Mouse (Mus musculus): ENCODE measurements at regions not wholly inside any gene's neighbourhood (a gene's known extent, or its start where the extent isn't known, plus 50 kb on each side); places are given as distances from the start of the nearest gene placed in this dataset.

DNA sequence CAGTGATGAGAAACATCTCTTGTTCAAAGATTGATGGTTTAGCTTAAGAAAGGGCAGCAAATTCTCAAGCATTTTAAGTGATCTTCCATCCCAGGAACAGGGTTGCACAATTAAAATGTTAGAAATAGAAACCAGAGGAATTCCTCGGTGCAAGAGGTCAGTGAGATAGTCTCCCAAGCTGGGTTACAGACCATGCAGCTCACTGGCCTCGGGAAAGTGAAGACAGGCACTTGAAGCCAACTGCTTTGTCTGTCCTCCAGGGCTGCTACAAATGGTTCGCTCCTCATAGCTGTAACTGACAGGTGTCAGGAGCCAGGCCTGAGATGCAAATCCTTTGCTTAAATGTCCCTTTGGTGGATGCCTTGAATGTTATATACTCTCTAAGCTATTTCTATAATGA is 306.2 kb upstream of the Jag1 start:
- DNase-seq (ENCODE audit: low spot score in 2 of 2): no peak

- no peak for DNase-seq (ENCODE audit: low spot score in 2 of 2)
Observed at GRCm38 (mm10) chr2:137419678-137420077, 303.2 kb upstream of the Jag1 start.

- no peak for DNase-seq (ENCODE audit: low spot score in 2 of 2)
Observed at GRCm38 (mm10) chr2:137417691-137418090, 301.2 kb upstream of the Jag1 start.

- DNase-seq (ENCODE audit: low spot score in 2 of 2): no peak
Observed at GRCm38 (mm10) chr2:137413432-137413831, 297.0 kb upstream of the Jag1 start.

GRCm38 (mm10) chr2:137409611-137410010 is 293.2 kb upstream of the Jag1 start:
- no peak for DNase-seq (ENCODE audit: low spot score in 2 of 2)

GRCm38 (mm10) chr2:137408294-137408693 is 291.9 kb upstream of the Jag1 start:
- DNase-seq (ENCODE audit: low spot score in 2 of 2): no peak

GRCm38 (mm10) chr2:137393486-137393885 is 277.0 kb upstream of the Jag1 start:
- no peak for DNase-seq (ENCODE audit: low spot score in 2 of 2)

DNA sequence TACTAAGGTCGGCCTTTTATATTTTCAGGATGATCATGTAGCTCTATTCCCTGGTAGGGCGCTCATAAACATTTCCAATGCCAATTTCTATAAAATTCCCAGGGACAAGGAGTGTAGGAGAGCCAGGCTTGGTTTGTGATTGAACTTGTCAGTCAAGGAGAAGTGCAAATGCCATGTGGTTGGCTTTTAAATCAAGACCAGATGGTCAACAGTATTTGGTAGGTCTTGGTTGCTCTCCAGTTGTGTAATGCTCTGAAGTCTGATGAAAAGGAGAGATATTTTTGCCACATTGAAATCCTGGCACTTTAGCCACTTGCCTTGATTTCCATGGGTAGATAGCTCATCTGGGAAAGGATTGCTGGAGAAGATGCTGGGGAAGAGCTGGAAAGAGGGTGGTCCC is 263.4 kb upstream of the Jag1 start:
- no peak for DNase-seq (ENCODE audit: low spot score in 2 of 2)

- no peak for DNase-seq (ENCODE audit: low spot score in 2 of 2)
Observed at GRCm38 (mm10) chr2:137375346-137375745, 258.9 kb upstream of the Jag1 start.

- no peak for DNase-seq (ENCODE audit: low spot score in 2 of 2)
Observed at GRCm38 (mm10) chr2:137371062-137371461, 254.6 kb upstream of the Jag1 start.

GRCm38 (mm10) chr2:137363006-137363405 is 246.6 kb upstream of the Jag1 start:
- no peak for DNase-seq (ENCODE audit: low spot score in 2 of 2)

DNA sequence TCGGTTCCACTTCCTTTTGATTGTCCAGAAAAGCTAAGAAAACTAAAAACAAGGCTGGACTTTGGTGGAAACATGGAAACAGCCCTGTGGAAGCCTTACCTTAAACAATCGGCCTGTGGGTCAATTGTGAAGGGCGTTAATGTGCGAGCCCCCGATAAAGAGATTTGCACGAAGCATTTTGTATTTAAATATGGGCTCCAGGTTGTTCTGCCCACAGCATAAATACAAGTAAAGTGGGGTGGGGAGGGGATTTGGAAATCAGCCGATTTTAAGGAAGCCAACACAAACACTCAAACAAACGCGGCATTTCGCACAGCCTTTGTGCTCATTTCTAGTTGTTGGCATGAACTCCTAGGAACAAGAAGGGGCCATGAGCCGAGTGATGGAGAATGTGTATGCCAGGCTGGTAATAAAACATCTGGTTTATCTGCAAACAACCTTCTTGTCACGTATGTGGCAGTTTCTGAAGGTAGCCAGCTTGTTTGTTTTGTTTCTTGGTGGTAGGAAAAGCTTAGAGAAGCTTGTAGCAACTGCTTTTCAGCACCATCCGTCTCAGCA is 240.8 kb upstream of the Jag1 start:
- DNase-seq (ENCODE audit: low spot score in 2 of 2): no peak

GRCm38 (mm10) chr2:137343736-137344135 is 227.3 kb upstream of the Jag1 start:
- DNase-seq (ENCODE audit: low spot score in 2 of 2): no peak

- no peak for DNase-seq (ENCODE audit: low spot score in 2 of 2)
Observed at GRCm38 (mm10) chr2:137329995-137330394, 213.6 kb upstream of the Jag1 start.

DNA sequence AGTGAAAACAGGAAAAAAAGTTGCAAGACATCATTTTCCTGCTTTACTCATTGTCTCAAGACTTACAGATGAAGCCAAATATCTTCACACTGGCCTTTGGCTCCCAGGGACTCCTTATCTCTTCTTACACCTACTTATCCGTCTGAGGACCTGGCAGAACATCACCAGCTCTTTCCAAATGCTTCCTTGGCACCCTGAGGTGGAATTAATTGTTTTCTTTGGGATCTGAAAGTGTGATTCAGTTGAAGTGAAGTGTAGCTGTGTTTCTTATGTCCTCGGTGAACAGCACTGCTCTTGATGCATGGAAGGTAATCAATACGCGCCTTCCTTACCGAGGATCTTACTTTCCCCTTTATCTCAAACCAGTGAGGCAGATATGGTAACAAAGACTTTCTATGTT is 207.0 kb upstream of the Jag1 start:
- DNase-seq (ENCODE audit: low spot score in 2 of 2): no peak

DNA sequence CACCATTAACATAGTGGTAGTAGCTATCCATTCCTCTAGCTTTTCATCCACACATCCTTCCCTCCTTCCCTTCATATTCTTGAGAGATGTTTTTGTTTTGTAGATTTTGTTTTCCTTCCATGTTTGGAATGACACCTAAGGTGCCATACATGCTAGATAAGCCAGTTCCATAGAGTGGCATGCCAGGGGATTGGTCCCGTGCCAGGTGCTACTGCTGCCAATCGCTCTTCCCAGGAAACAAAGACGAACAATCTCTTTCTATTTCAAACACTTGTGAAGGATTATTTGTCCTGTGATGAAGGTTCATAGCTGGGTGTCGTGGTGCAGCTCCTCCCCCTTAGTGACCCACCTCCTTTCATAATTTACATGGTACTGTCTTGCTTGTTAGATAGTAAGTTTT is 194.1 kb upstream of the Jag1 start:
- no peak for DNase-seq (ENCODE audit: low spot score in 2 of 2)

DNA sequence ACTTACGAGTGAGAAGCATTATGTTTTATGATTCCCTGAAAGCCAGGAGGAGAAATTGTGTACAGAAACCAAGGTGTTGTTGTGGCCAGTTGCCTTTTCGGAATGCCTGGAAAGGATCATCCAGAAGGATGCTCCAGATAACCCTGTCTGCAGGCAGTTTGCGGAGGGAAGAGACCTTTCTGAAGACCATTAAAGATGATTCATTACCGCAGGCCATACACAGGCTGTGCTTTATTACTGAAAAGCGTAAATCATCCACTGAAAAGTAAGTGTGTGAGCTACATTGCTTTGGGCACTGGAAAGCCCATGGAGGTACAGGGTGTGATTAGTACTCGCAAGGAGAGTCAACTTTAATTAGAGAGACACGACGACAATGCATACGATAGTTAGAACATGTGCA is 191.7 kb upstream of the Jag1 start:
- no peak for DNase-seq (ENCODE audit: low spot score in 2 of 2)

DNA sequence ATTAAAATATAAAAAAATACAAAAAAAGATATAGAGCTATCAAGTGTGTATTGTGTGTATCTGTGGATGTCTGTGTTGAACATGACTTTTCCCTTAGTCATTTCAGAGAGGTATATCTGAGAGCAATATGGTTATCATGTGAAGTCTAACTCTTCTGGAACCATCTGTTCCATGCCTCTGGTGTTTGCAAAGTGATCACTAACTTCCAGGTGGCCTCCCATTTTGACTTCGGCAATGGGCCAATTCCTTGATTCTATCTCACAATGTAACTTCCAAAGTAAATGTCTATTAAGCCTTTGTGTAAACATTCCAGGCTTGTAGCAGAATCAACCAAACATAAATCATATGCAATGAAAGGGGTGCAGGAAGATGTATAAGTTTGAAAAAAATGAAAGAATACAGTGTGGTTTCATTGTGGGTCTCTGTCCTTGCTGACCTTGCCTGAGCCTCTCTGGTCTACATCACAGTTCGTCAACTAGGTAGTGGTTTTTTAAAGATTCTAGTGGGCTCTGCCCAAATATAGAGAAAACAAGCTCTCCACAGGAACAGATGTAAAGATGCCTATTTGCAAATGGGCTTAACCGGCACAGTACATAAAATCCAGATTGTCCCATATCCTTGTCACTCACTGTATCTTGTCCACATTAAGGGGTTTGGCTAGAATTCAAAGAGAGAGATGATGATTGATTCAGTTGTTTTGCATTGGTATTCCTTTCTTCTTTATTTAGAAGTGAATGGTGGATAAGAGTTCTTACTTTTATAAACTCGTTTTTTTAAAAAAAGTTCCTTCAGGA is 185.2 kb upstream of the Jag1 start:
- DNase-seq (ENCODE audit: low spot score in 2 of 2): no peak

GRCm38 (mm10) chr2:137289231-137289630 is 172.8 kb upstream of the Jag1 start:
- DNase-seq (ENCODE audit: low spot score in 2 of 2): no peak

GRCm38 (mm10) chr2:137271575-137272180 is 155.2 kb upstream of the Jag1 start:
- no peak for DNase-seq (ENCODE audit: low spot score in 2 of 2)

DNA sequence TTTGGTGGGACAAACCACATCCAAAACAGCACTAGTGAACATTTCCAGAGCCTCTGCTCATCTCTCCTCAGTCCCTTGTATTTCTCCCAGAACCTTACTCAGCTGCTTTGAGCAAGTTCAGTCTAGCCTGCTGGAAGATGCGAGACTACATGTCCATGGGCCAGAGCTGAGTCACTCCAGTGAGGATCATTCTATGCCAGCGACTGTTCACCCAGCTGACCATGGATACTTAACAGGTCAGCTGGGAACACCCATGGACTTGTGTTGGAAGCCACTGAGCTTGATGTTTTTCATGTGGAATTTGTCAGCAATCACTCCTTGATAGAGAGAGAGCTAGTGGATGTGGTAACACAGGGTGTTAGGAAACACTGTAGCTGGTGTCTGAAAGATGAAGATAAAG is 146.5 kb upstream of the Jag1 start:
- no peak for DNase-seq (ENCODE audit: low spot score in 2 of 2)

DNA sequence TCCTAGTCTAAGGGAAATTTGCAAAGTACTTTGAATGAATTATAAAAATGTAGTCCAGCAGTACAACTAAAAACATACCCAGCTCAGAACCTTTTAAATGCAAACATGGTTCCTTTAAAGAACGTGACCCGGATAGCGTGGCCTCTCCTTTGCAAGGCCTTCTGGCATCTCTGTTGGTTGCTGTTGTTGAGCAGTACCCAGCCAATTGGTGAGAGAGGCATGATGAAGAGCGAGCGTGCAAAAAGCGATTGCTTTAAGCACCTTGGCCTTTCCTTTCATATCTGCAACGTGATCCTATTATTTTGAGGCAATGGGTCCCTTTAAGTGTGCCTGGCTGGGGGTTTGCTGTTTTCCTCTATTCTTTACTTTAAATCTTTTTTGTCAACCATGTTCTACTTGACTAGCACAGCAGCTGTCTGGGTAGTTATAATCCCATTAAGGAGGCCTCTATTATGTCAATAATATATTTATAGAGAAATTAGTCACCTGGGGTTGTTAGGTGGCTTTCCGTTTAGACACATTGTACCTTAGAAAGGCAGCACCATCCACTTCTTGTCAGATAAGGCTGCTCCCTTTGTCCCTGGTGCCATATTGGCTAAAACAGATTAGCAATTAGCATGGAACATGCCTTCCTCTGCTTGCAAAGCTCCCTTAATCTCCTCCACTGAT is 141.5 kb upstream of the Jag1 start:
- no peak for DNase-seq (ENCODE audit: low spot score in 2 of 2)

DNA sequence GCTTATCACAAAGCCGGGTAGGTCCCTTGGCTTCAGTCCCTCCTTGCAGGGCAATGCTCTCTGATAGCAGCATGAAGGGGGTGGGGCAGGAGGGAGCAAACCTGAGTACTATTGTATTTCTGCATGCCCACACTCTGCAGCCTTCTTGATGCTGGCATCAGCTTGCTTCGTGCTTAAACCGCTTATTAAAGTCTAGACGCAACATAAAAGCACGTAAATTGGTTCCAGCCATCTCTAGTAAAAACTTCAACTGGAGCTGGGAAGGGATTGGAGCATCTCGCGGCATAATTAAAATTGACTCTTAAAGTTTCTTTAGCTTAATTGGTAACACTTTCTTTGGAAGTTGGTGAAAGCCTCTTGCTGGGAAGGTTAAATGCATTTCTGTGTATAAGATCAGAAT is 131.5 kb upstream of the Jag1 start:
- no peak for DNase-seq (ENCODE audit: low spot score in 2 of 2)

Data from thymus, postnatal 10 days (tissue).